Mouse (Mus musculus) embryonic facial prominence, embryonic 15.5 days (tissue): ENCODE data around the gene Jakmip3. TPM values are rescaled to one million over a fixed set of nuclear protein-coding genes. Genes with fewer than 3 reads are reported as not detected.

Source experiments
- ATAC-seq: fragments of 200-750 bp; cut with Nextera tagmentation; 2 replicates; pipeline ENCODE4 v1.8.0; 2017; ENCODE audit warnings: low read depth, moderate TSS enrichment; ENCODE audit not compliant: insufficient number of reproducible peaks, low FRiP score, low TSS enrichment
- H3K27ac ChIP-seq: fragments of 300-500 bp; sonication (generic); replicated peaks from 2 replicates; pipeline ENCODE4 v1.5.1; 2015; ENCODE audit warnings: mild to moderate bottlenecking, inconsistent platforms
- H3K27me3 ChIP-seq: fragments of 300-500 bp; sonication (generic); 2 replicates; pipeline ENCODE4 v1.6.1; 2015; ENCODE audit warnings: inconsistent platforms
- H3K36me3 ChIP-seq: fragments of 300-500 bp; sonication (generic); 2 replicates; pipeline ENCODE4 v1.6.1; 2015; ENCODE audit warnings: mild to moderate bottlenecking, inconsistent platforms
- H3K4me1 ChIP-seq: fragments of 300-500 bp; sonication (generic); 2 replicates; pipeline ENCODE4 v1.6.1; 2015; ENCODE audit warnings: inconsistent platforms
- H3K4me2 ChIP-seq: fragments of 300-500 bp; sonication (generic); replicated peaks from 2 replicates; pipeline ENCODE4 v1.6.1; 2015; ENCODE audit warnings: mild to moderate bottlenecking, inconsistent platforms
- H3K4me3 ChIP-seq: fragments of 300-500 bp; sonication (generic); replicated peaks from 2 replicates; pipeline ENCODE4 v1.5.1; 2015; ENCODE audit warnings: mild to moderate bottlenecking, inconsistent platforms
- H3K9ac ChIP-seq: fragments of 300-500 bp; sonication (generic); 2 replicates; pipeline ENCODE4 v1.6.1; 2015; ENCODE audit warnings: inconsistent platforms
- H3K9me3 ChIP-seq: fragments of 300-500 bp; sonication (generic); replicated peaks from 2 replicates; pipeline ENCODE4 v1.6.1; 2016; ENCODE audit warnings: inconsistent platforms
- WGBS: fragments of 180-500 bp; shearing (Covaris S2); methylation state at CpG from one replicate; pipeline ENCODE4 v1.1.7; 2015; 5-methylcytosine and 5-hydroxymethylcytosine counted together
- polyA plus RNA-seq: library from polyadenylated mRNA; unstranded; fragments of >200 nt; fragmentation: Nextera tagmentation; extraction: Ambion mirVana; gene quantifications from 2 replicates; pipeline ENCODE4 v1.2.1, GENCODE M21; 2015

The Jakmip3 gene
- polyA plus RNA-seq, 1 experiment from 2014 or later: 0.55 TPM

GRCm38 (mm10) chr7:139126549-139126948 lies 186.0 kb downstream of the Jakmip3 start:
- no peak overlapping the region for H3K9ac ChIP-seq
- H3K9me3 ChIP-seq: no peaks in the 10 kb centered on the region
- peaks cover 16% of the 10 kb centered on the region for H3K4me1 ChIP-seq
- no peak for ATAC-seq
- 74% methylated on average over 7 of the region's 7 CpGs for WGBS
- H3K4me2 ChIP-seq: no peak overlapping the region
- no peaks in the 10 kb centered on the region for H3K36me3 ChIP-seq
- H3K27me3 ChIP-seq: no peaks in the 10 kb centered on the region
- H3K27ac ChIP-seq: no peak overlapping the region
- H3K4me3 ChIP-seq: no peak overlapping the region

GRCm38 (mm10) chr7:139128994-139129393 lies 188.5 kb downstream of the Jakmip3 start:
- Histone ChIP-seq H3K27me3 (no peaks in the 10 kb centered on the region), H3K9ac (no peak overlapping the region), H3K4me2 (no peak overlapping the region), H3K27ac (no peak overlapping the region), H3K4me1 (peaks cover 21% of the 10 kb centered on the region), H3K4me3 (no peak overlapping the region), H3K9me3 (no peaks in the 10 kb centered on the region), H3K36me3 (no peaks in the 10 kb centered on the region)
- ATAC-seq: no peak
- whole genome bisulfite sequencing: 78% methylated on average over 4 of the region's 4 CpGs

- Histone ChIP-seq H3K4me1 (peaks cover 21% of the 10 kb centered on the region), H3K4me3 (no peak overlapping the region), H3K27me3 (no peaks in the 10 kb centered on the region), H3K9me3 (no peaks in the 10 kb centered on the region), H3K4me2 (no peak overlapping the region), H3K9ac (no peak overlapping the region), H3K27ac (0 out of 2 replicates have a peak overlapping the region, but pooled peaks have one; percentile 8), H3K36me3 (no peaks in the 10 kb centered on the region)
- 20% methylated on average over 6 of the region's 6 CpGs for WGBS
- ATAC-seq: peak; percentile 39; the same call in 1 of the 2 replicates
Observed at GRCm38 (mm10) chr7:139130361-139130760, 189.8 kb downstream of the Jakmip3 start.

- peaks cover 21% of the 10 kb centered on the region for H3K4me1 ChIP-seq
- no peak overlapping the region for H3K4me2 ChIP-seq
- no peak overlapping the region for H3K9ac ChIP-seq
- H3K36me3 ChIP-seq: no peaks in the 10 kb centered on the region
- WGBS: 58% methylated on average over 8 of the region's 8 CpGs
- no peak overlapping the region for H3K4me3 ChIP-seq
- no peak overlapping the region for H3K27ac ChIP-seq
- no peaks in the 10 kb centered on the region for H3K9me3 ChIP-seq
- ATAC-seq: no peak
- no peaks in the 10 kb centered on the region for H3K27me3 ChIP-seq
Observed at GRCm38 (mm10) chr7:139131538-139131937, 191.0 kb downstream of the Jakmip3 start.

GRCm38 (mm10) chr7:139133446-139133845 lies 192.9 kb downstream of the Jakmip3 start:
- ATAC-seq: no peak
- 37% methylated on average over 3 of the region's 3 CpGs for WGBS
- Histone ChIP-seq H3K4me3 (no peak overlapping the region), H3K27ac (no peak overlapping the region), H3K4me2 (no peak overlapping the region), H3K36me3 (no peaks in the 10 kb centered on the region), H3K9ac (no peak overlapping the region), H3K27me3 (no peaks in the 10 kb centered on the region), H3K9me3 (no peaks in the 10 kb centered on the region), H3K4me1 (peaks cover 21% of the 10 kb centered on the region)

Other genes starting within 250 kb of the Jakmip3 start
- 37.7 and 39.1 TPM in 2 replicates for gene Ppp2r2d, start 94.7 kb upstream of the Jakmip3 start, polyA plus RNA-seq
- 16.5 and 16.7 TPM in 2 replicates for gene Mapk1ip1, start 94.5 kb upstream of the Jakmip3 start, polyA plus RNA-seq
- gene Bnip3, start 31.2 kb upstream of the Jakmip3 start, polyA plus RNA-seq: 97.6 and 119 TPM in 2 replicates
- 19.1 and 21.1 TPM in 2 replicates for gene Dpysl4, start 145.3 kb downstream of the Jakmip3 start, polyA plus RNA-seq